Mouse (Mus musculus): ENCODE measurements around the gene Afdn. TPM values are rescaled to one million over a fixed set of nuclear protein-coding genes. Genes with fewer than 3 reads are reported as not detected.
"Not testable (repeated sequence)": the region's sequence is repeated elsewhere in the genome, so short reads cannot be mapped to it uniquely, and the experiment has no call there.

The Afdn gene
- total RNA-seq, 2 experiments from 2014 or later = 90.3 to 96.9 TPM

GRCm38 (mm10) chr17:13939231-13939630 lies 178.9 kb downstream of the Afdn start:
- DNase-seq (ENCODE audit: low spot score in 2 of 2) = not testable (repeated sequence)

GRCm38 (mm10) chr17:13940487-13940886 lies 180.1 kb downstream of the Afdn start:
- no peak for DNase-seq (ENCODE audit: low spot score in 2 of 2)

GRCm38 (mm10) chr17:13948073-13948472 lies 187.7 kb downstream of the Afdn start, which contains the start of gene Gm7168:
Gm7168 (plus strand) TSS chr17:13948373.
- not testable (repeated sequence) for DNase-seq (ENCODE audit: low spot score in 2 of 2)

GRCm38 (mm10) chr17:13951570-13951969 lies 191.2 kb downstream of the Afdn start:
- DNase-seq (ENCODE audit: low spot score in 2 of 2) = not testable (repeated sequence)

Other genes starting within 250 kb of the Afdn start
- 1 to 10 TPM; 5.2 to 6.7 TPM for gene Tcte2, start 1.3 kb downstream of the Afdn start, total RNA-seq (2021)
- gene Gm7168, start 187.8 kb downstream of the Afdn start, total RNA-seq (2021) = not detected
- not detected for gene Gm7356, start 243.2 kb downstream of the Afdn start, total RNA-seq (2021)

All from adrenal gland, postnatal 4 days (tissue).